Mouse (Mus musculus): ENCODE measurements around the gene 4930583I09Rik. TPM values are rescaled to one million over a fixed set of nuclear protein-coding genes. Genes with fewer than 3 reads are reported as not detected.

4930583I09Rik gene
- polyA plus RNA-seq (2015; fragmentation: Nextera tagmentation; extraction: Ambion mirVana) = not detected in 2 replicates

DNA sequence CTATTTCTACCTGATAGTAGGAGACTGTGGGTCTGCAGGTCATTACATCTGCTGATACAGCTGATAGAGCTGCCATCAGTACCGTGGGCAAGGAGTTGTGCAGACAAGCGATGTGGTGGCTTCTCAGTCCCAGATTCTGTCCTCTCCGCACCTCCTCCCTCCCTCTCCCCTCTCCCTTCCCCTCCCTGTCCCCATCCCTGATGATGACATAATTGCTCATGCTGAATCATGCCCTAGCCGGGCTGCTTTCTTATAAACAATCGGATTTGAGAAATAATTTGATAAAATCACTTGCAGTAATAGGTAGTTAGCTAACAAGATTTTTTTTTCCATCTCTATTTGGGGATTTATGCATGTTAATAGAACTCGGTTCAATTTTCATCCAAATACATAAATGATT is at the start of gene 4930583I09Rik:
Gene 4930583I09Rik (minus strand): TSS at position 144 of the 400 bp plus-strand sequence.
- 44% methylated on average over 6 of the region's 6 CpGs for WGBS
- Histone ChIP-seq H3K4me1 (peaks cover 9% of the 10 kb centered on the region), H3K27me3 (no peaks in the 10 kb centered on the region), H3K9ac (no peak within 1 kb of the TSS), H3K27ac (no peak within 1 kb of the TSS), H3K36me3 (no peaks in the 10 kb centered on the region), H3K4me2 (no peak within 1 kb of the TSS), H3K4me3 (no peak within 1 kb of the TSS), H3K9me3 (no peaks in the 10 kb centered on the region)
- no peak for ATAC-seq (ENCODE audit: insufficient number of reproducible peaks, low FRiP score, low TSS enrichment, low read depth)

- H3K27me3 ChIP-seq = no peaks in the 10 kb centered on the region
- 50% methylated on average over 12 of the region's 12 CpGs for WGBS
- H3K9ac ChIP-seq = no peak overlapping the region
- no peaks in the 10 kb centered on the region for H3K9me3 ChIP-seq
- no peaks in the 10 kb centered on the region for H3K36me3 ChIP-seq
- no peak overlapping the region for H3K4me3 ChIP-seq
- H3K4me2 ChIP-seq = no peak overlapping the region
- ATAC-seq (ENCODE audit: insufficient number of reproducible peaks, low FRiP score, low TSS enrichment, low read depth) = no peak
- no peak overlapping the region for H3K27ac ChIP-seq
- H3K4me1 ChIP-seq = no peaks in the 10 kb centered on the region
These were observed 40.2 kb upstream of the 4930583I09Rik start for GRCm38 (mm10) chr17:64876111-64876510.

- Histone ChIP-seq H3K4me2 (no peak overlapping the region), H3K36me3 (no peaks in the 10 kb centered on the region), H3K27me3 (no peaks in the 10 kb centered on the region), H3K27ac (no peak overlapping the region), H3K4me3 (no peak overlapping the region), H3K4me1 (no peaks in the 10 kb centered on the region), H3K9ac (no peak overlapping the region), H3K9me3 (no peaks in the 10 kb centered on the region)
- whole genome bisulfite sequencing = 48% methylated on average over 4 of the region's 4 CpGs
- no peak for ATAC-seq (ENCODE audit: insufficient number of reproducible peaks, low FRiP score, low TSS enrichment, low read depth)
These were observed 37.8 kb upstream of the 4930583I09Rik start for GRCm38 (mm10) chr17:64873651-64874072.

DNA sequence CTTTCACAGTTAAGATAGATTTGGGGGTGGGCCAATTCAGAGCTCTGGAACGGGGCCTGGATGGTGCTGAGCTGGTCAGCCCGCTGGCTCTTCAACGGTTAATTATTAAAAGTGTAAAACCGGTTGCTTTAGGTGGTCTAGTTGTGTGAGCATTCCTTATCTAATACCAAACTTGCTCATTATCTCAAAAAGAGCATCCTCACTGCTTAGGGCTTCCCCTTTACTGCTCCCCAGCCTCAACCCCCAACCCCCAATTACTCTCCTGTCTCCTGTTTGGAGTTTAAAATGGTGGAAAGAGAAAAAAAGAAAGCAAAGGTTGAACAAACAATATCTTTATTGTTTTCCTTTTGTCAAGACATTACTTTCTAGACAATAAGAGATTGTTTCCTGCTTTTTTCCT is 27.9 kb upstream of the 4930583I09Rik start:
- Histone ChIP-seq H3K9ac (no peak overlapping the region), H3K4me3 (no peak overlapping the region), H3K27ac (no peak overlapping the region), H3K27me3 (no peaks in the 10 kb centered on the region), H3K4me1 (no peaks in the 10 kb centered on the region), H3K4me2 (no peak overlapping the region), H3K36me3 (no peaks in the 10 kb centered on the region), H3K9me3 (no peaks in the 10 kb centered on the region)
- no peak for ATAC-seq (ENCODE audit: insufficient number of reproducible peaks, low FRiP score, low TSS enrichment, low read depth)
- WGBS = 68% methylated on average over 4 of the region's 4 CpGs

- no peak overlapping the region for H3K4me3 ChIP-seq
- no peaks in the 10 kb centered on the region for H3K36me3 ChIP-seq
- no peak overlapping the region for H3K4me2 ChIP-seq
- ATAC-seq (ENCODE audit: insufficient number of reproducible peaks, low FRiP score, low TSS enrichment, low read depth) = no peak
- H3K4me1 ChIP-seq = no peaks in the 10 kb centered on the region
- WGBS = 76% methylated on average over 3 of the region's 3 CpGs
- H3K9ac ChIP-seq = no peak overlapping the region
- H3K27ac ChIP-seq = no peak overlapping the region
- H3K9me3 ChIP-seq = no peaks in the 10 kb centered on the region
- no peaks in the 10 kb centered on the region for H3K27me3 ChIP-seq
These were observed 25.1 kb upstream of the 4930583I09Rik start for GRCm38 (mm10) chr17:64860963-64861362.

GRCm38 (mm10) chr17:64858848-64859247 is 23.0 kb upstream of the 4930583I09Rik start:
- H3K4me2 ChIP-seq = no peak overlapping the region
- 85% methylated on average over 6 of the region's 6 CpGs for WGBS
- no peak overlapping the region for H3K27ac ChIP-seq
- H3K27me3 ChIP-seq = no peaks in the 10 kb centered on the region
- no peak for ATAC-seq (ENCODE audit: insufficient number of reproducible peaks, low FRiP score, low TSS enrichment, low read depth)
- no peaks in the 10 kb centered on the region for H3K36me3 ChIP-seq
- H3K4me1 ChIP-seq = no peaks in the 10 kb centered on the region
- H3K4me3 ChIP-seq = no peak overlapping the region
- no peaks in the 10 kb centered on the region for H3K9me3 ChIP-seq
- H3K9ac ChIP-seq = no peak overlapping the region

DNA sequence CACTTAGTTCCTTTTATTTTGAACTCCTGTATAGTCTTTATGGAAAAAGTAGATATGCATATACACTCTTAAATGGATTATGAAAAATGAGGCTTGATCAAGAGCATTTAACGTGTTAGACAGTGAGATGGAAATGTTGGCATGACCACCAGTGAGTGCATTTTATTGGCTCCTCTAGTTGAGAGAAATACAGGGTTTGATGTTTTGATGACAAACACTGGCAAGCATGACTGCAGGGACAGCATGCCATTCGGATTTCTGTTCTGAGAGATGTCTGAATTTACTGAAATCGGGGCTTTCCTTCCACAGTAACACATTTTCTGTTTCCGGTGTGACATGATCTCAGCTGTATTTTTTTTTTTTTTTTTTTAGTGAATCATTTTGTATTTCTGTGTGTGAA is 12.2 kb upstream of the 4930583I09Rik start:
- 75% methylated on average over 4 of the region's 4 CpGs for whole genome bisulfite sequencing
- Histone ChIP-seq H3K4me2 (no peak overlapping the region), H3K27ac (no peak overlapping the region), H3K36me3 (no peaks in the 10 kb centered on the region), H3K4me3 (no peak overlapping the region), H3K9me3 (no peaks in the 10 kb centered on the region), H3K27me3 (no peaks in the 10 kb centered on the region), H3K4me1 (no peaks in the 10 kb centered on the region), H3K9ac (no peak overlapping the region)
- ATAC-seq (ENCODE audit: insufficient number of reproducible peaks, low FRiP score, low TSS enrichment, low read depth) = no peak

DNA sequence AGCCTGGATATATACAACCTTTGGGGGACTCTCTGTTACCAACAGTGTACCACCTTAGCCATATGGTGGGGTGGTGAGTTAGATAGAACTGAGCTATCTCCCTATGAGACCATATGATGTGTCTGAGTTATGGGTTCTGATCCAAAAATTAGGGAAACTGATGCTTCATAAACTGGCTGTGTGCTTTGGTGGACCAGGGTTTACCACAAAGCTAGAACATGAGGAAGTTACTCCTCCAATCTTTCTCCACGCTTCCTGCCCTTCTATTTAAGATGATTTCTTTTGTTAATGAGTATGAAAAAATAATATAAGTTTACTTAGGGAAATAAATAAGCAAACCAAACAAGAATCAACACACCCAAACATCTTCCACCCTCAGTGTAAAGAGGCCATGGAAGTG is 10.8 kb upstream of the 4930583I09Rik start:
- Histone ChIP-seq H3K9ac (no peak overlapping the region), H3K27me3 (no peaks in the 10 kb centered on the region), H3K36me3 (no peaks in the 10 kb centered on the region), H3K4me3 (no peak overlapping the region), H3K9me3 (no peaks in the 10 kb centered on the region), H3K27ac (no peak overlapping the region), H3K4me2 (no peak overlapping the region), H3K4me1 (no peaks in the 10 kb centered on the region)
- ATAC-seq (ENCODE audit: insufficient number of reproducible peaks, low FRiP score, low TSS enrichment, low read depth) = no peak
- WGBS = 89% methylated on average over 1 of the region's 1 CpGs

DNA sequence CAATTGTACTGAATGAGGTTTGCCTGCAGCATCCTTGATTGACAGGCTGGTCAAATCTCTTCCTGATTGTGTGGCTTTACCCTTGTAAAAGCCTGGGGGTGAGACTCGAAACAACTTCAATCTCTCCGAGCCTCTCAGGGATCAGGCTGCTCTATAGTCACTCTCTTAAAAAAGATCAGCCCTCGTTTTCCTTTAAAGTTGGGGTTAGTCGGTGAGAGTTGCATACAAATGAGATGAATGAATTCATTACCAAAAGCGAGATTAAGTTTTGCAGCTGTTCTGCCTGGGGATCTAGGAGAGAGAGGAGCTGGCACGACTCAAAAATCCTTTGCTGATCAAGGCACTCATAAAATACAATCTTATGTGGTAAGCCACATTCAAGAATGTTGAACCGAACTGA is 1.0 kb upstream of the 4930583I09Rik start:
- Histone ChIP-seq H3K9ac (no peak overlapping the region), H3K4me2 (no peak overlapping the region), H3K36me3 (no peaks in the 10 kb centered on the region), H3K4me1 (peaks cover 9% of the 10 kb centered on the region), H3K4me3 (no peak overlapping the region), H3K9me3 (no peaks in the 10 kb centered on the region), H3K27ac (no peak overlapping the region), H3K27me3 (no peaks in the 10 kb centered on the region)
- ATAC-seq (ENCODE audit: insufficient number of reproducible peaks, low FRiP score, low TSS enrichment, low read depth) = no peak
- WGBS = 9% methylated on average over 7 of the region's 7 CpGs

DNA sequence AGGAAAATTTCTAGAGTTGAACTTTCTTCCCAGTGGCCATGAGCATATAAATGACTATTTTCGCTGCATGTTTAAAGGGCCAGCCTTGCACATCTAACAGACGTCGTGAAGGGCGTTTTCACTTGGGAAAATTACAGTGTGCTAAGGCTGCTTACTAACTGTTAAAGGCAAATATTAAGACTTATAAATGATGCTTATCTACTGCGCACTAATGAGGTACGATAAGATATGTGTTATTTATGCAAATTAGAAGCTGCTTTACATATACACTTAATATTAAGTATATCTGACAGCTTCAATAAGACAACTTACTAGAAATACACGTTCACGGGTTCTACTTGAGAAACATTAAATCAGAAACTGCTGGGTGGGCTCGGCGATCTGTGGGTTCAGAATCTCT is 481 bp upstream of the 4930583I09Rik start:
- H3K36me3 ChIP-seq = no peaks in the 10 kb centered on the region
- 75% methylated on average over 10 of the region's 10 CpGs for WGBS
- no peak overlapping the region for H3K27ac ChIP-seq
- no peak overlapping the region for H3K4me3 ChIP-seq
- H3K9ac ChIP-seq = no peak overlapping the region
- H3K27me3 ChIP-seq = no peaks in the 10 kb centered on the region
- no peak for ATAC-seq (ENCODE audit: insufficient number of reproducible peaks, low FRiP score, low TSS enrichment, low read depth)
- no peaks in the 10 kb centered on the region for H3K9me3 ChIP-seq
- peaks cover 9% of the 10 kb centered on the region for H3K4me1 ChIP-seq
- no peak overlapping the region for H3K4me2 ChIP-seq

DNA sequence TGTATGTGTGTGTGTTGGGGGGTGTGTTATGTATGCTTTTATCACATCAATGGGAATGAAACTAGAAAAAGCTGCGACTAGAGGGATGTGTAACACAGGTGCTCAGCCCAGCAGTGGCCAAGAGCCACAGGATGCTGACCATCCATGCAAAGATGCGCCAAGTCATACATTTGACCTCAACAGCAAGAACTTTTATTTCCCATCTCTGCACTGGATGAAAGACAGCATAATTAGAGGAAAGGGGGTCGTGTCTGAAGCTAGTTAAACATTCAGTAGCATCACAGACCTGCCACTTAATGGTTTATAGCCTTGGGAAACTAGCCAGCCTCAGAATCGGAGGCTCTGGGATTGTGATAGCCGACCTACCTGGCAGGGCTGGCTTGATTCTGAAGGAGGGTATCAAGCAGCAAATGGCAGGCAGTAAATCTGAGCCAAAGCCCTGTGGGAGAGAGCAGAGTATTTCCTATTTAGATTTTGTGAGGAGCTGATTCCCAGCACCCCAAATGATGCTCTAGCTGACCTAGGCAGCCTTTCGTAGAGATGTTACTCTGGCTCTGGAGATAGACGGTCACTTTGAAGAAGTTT is 1.9 kb downstream of the 4930583I09Rik start:
- 64% methylated on average over 7 of the region's 7 CpGs for WGBS
- no peak overlapping the region for H3K9ac ChIP-seq
- H3K4me2 ChIP-seq = no peak overlapping the region
- no peaks in the 10 kb centered on the region for H3K9me3 ChIP-seq
- no peak overlapping the region for H3K4me3 ChIP-seq
- H3K4me1 ChIP-seq = peaks cover 9% of the 10 kb centered on the region
- H3K36me3 ChIP-seq = no peaks in the 10 kb centered on the region
- no peak overlapping the region for H3K27ac ChIP-seq
- H3K27me3 ChIP-seq = no peaks in the 10 kb centered on the region
- ATAC-seq (ENCODE audit: insufficient number of reproducible peaks, low FRiP score, low TSS enrichment, low read depth) = no peak

DNA sequence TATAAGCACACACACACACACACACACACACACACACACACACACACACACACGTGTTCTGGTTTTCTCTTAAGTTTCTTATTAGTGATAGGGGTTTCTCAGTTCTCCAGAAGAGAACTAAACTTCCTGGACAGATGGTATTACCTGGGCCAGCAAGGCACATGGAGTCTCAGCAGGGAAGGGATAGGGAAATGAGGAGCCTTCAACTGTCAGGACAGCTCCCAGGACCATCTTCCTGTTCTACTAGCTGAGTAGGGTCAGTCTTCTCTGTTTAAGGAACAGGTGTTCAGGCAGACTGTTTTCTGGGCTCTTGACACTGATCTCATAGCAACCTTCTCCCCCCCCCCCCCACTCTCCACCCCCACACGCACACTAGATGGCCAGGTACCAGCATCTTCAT is 2.8 kb downstream of the 4930583I09Rik start:
- Histone ChIP-seq H3K9ac (no peak overlapping the region), H3K27ac (no peak overlapping the region), H3K9me3 (no peaks in the 10 kb centered on the region), H3K4me1 (peaks cover 8% of the 10 kb centered on the region), H3K4me3 (no peak overlapping the region), H3K27me3 (no peaks in the 10 kb centered on the region), H3K4me2 (no peak overlapping the region), H3K36me3 (no peaks in the 10 kb centered on the region)
- no peak for ATAC-seq (ENCODE audit: insufficient number of reproducible peaks, low FRiP score, low TSS enrichment, low read depth)
- WGBS = 76% methylated on average over 2 of the region's 2 CpGs

GRCm38 (mm10) chr17:64827482-64827881 is 8.4 kb downstream of the 4930583I09Rik start:
- WGBS = 87% methylated on average over 5 of the region's 5 CpGs
- no peak overlapping the region for H3K27ac ChIP-seq
- no peaks in the 10 kb centered on the region for H3K36me3 ChIP-seq
- H3K4me2 ChIP-seq = no peak overlapping the region
- ATAC-seq (ENCODE audit: insufficient number of reproducible peaks, low FRiP score, low TSS enrichment, low read depth) = no peak
- H3K27me3 ChIP-seq = no peaks in the 10 kb centered on the region
- no peak overlapping the region for H3K9ac ChIP-seq
- no peaks in the 10 kb centered on the region for H3K4me1 ChIP-seq
- no peak overlapping the region for H3K4me3 ChIP-seq
- no peaks in the 10 kb centered on the region for H3K9me3 ChIP-seq

Measured in limb, embryonic 15.5 days (tissue).